Mouse (Mus musculus) hindbrain, embryonic 10.5 days (tissue): ENCODE results near the gene Apip. TPM values are rescaled to one million over a fixed set of nuclear protein-coding genes. Genes with fewer than 3 reads are reported as not detected.

Experiments
- DNase-seq: peaks from one replicate; pipeline ENCODE4 v3.0.0-alpha.2; 2017; ENCODE audit warnings: low spot score
- H3K27ac ChIP-seq: fragments of 300-500 bp; sonication (generic); 2 replicates; pipeline ENCODE4 v1.5.1; 2016; ENCODE audit warnings: mild to moderate bottlenecking, moderate library complexity
- H3K27me3 ChIP-seq: fragments of 300-500 bp; sonication (generic); 2 replicates; pipeline ENCODE4 v1.6.1; 2016; ENCODE audit warnings: mild to moderate bottlenecking; ENCODE audit not compliant: poor library complexity, insufficient read depth, severe bottlenecking
- H3K36me3 ChIP-seq: fragments of 300-500 bp; sonication (generic); 2 replicates; pipeline ENCODE4 v1.6.1; 2016; ENCODE audit warnings: mild to moderate bottlenecking, moderate library complexity
- H3K4me1 ChIP-seq: fragments of 300-500 bp; sonication (generic); replicated peaks from 2 replicates; pipeline ENCODE4 v1.6.1; 2016; ENCODE audit warnings: mild to moderate bottlenecking
- H3K4me3 ChIP-seq: fragments of 300-500 bp; sonication (generic); 2 replicates; pipeline ENCODE4 v1.5.1; 2016; ENCODE audit warnings: mild to moderate bottlenecking, moderate library complexity
- H3K9me3 ChIP-seq: fragments of 300-500 bp; sonication (generic); 2 replicates; pipeline ENCODE4 v1.6.1; 2016; ENCODE audit warnings: mild to moderate bottlenecking, moderate library complexity
- WGBS: fragments of 180-500 bp; shearing (Covaris S2); methylation state at CpG from one replicate; pipeline ENCODE4 v1.1.7; 2016; 5-methylcytosine and 5-hydroxymethylcytosine counted together
- polyA plus RNA-seq: library from polyadenylated mRNA; unstranded; fragments of >200 nt; fragmentation: Nextera tagmentation; extraction: Ambion mirVana; gene quantifications from 2 replicates; pipeline ENCODE4 v1.2.1, GENCODE M21; 2016

Apip gene
- 60.7 and 63.9 TPM in 2 replicates for polyA plus RNA-seq

DNA sequence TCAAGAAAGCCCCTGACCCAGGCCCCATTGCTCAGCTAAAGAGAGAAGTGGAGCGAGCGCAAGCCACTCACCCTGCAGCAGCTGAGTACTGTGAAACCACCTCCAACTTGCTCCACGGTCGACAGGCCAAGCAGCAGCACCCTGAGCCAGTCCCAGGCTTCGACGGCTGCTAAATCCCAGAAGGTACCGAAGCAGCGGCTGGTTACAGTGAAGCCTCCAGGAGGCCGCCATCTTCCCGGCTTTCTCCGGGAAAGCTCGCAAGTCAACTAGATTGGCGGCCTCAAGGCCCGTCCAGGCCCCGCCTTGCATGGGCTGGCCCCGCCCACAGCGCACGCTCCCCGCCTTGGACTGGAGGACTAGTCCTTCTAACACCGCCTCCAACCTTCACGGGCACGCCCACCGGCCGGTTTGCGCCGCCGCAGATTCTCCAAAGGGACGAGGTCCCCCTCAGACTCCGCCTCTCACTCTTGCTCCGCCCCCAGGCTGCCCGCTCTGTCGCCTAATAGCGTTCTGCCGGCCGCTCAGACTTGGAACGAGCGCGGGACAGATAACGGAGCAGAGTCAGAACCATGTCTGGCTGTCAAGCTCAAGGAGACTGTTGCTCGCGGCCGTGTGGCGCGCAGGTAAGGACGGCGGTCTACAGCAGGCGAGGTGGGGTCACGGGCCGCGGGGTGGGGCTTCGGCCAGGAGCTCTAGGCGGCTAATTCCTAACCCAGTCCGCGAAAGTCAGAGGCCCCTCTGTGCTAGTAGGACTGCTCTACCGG is at the start of gene Apip, which contains the start of gene Pdhx:
Gene Apip (plus strand): TSS at position 457 of the 764 bp plus-strand sequence.
Gene Pdhx (minus strand): TSS at position 295 of the 764 bp plus-strand sequence.
- H3K4me3 ChIP-seq, result peak within 1 kb of the TSS; percentile 85
- H3K4me1 ChIP-seq, result peaks cover 24% of the 10 kb centered on the region
- H3K9me3 ChIP-seq, result no peaks in the 10 kb centered on the region
- peak within 1 kb of the TSS; percentile 95 for H3K27ac ChIP-seq
- DNase-seq, result peak; percentile 100
- H3K27me3 ChIP-seq, result no peaks in the 10 kb centered on the region
- under 1% methylated on average over 55 of the region's 55 CpGs for WGBS
- H3K36me3 ChIP-seq, result 0 out of 2 replicates have a peak, but pooled peaks cover 4% of the 10 kb centered on the region

DNA sequence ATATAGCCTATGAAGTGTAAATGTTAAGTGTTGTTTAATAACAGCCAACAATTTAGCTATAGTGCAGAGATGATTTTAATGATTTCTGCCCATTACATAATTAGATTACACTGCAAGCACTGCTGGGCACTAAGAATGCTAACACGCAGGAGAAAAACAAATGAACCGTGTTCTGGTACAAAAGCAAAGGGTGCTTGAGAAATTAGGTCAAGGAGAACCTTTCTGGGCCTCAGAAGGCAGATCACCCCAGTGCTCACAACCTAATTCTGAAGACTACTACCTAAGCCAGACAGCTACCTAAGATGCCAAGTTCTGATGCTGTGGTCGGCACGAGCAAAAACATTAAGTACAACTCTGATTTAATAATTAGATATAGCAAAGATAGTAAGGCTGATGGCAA is 35.6 kb upstream of the Apip start:
- H3K27ac ChIP-seq, result no peak overlapping the region
- no peaks in the 10 kb centered on the region for H3K4me1 ChIP-seq
- WGBS, result 93% methylated on average over 4 of the region's 4 CpGs
- H3K27me3 ChIP-seq, result no peaks in the 10 kb centered on the region
- H3K36me3 ChIP-seq, result peaks cover 40% of the 10 kb centered on the region
- DNase-seq, result no peak
- no peaks in the 10 kb centered on the region for H3K9me3 ChIP-seq
- no peak overlapping the region for H3K4me3 ChIP-seq

DNA sequence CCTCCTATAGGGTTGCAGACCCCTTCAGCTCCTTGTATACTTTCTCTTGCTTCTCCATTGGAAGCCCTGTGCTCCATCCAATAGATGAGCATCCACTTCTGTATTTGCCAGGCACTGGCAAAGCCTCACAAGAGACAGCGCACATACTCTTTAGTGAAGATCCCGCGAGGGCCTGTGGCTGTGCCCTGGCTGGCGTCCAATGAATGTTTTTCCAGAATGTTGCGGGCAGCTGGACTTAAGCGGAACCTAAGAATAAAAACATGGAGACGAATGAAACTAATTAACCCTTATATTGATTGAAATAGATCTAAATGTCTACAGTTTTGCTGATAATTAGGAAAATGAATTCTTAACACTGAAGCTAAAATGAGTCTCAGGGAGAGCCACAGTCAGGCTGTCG is 32.6 kb upstream of the Apip start:
- no peak overlapping the region for H3K4me3 ChIP-seq
- 94% methylated on average over 8 of the region's 8 CpGs for WGBS
- no peaks in the 10 kb centered on the region for H3K4me1 ChIP-seq
- H3K27ac ChIP-seq, result no peak overlapping the region
- no peak for DNase-seq
- no peaks in the 10 kb centered on the region for H3K9me3 ChIP-seq
- H3K27me3 ChIP-seq, result no peaks in the 10 kb centered on the region
- H3K36me3 ChIP-seq, result peaks cover 25% of the 10 kb centered on the region

DNA sequence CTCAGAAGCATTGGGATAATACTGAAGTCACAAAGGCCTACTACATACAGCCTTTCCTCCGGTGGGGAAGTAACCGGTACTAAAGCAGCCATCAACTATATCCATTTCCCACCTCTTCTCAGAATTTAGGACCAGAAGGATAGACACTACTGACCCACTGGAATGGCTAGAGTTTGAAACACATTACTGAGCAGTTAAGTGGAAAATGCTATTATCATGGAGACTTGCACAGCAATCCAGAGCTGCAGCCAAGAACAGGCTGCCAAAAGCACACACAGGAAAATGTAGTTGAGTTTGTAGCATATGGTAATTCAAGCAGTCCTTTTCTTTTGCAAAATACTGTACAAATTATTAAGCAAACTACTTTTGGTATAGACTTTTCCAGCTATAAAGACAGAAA is 28.2 kb upstream of the Apip start:
- no peak overlapping the region for H3K27ac ChIP-seq
- no peaks in the 10 kb centered on the region for H3K4me1 ChIP-seq
- no peak for DNase-seq
- H3K9me3 ChIP-seq, result no peaks in the 10 kb centered on the region
- peaks cover 14% of the 10 kb centered on the region for H3K36me3 ChIP-seq
- no peaks in the 10 kb centered on the region for H3K27me3 ChIP-seq
- WGBS, result 88% methylated on average over 2 of the region's 2 CpGs
- H3K4me3 ChIP-seq, result no peak overlapping the region

DNA sequence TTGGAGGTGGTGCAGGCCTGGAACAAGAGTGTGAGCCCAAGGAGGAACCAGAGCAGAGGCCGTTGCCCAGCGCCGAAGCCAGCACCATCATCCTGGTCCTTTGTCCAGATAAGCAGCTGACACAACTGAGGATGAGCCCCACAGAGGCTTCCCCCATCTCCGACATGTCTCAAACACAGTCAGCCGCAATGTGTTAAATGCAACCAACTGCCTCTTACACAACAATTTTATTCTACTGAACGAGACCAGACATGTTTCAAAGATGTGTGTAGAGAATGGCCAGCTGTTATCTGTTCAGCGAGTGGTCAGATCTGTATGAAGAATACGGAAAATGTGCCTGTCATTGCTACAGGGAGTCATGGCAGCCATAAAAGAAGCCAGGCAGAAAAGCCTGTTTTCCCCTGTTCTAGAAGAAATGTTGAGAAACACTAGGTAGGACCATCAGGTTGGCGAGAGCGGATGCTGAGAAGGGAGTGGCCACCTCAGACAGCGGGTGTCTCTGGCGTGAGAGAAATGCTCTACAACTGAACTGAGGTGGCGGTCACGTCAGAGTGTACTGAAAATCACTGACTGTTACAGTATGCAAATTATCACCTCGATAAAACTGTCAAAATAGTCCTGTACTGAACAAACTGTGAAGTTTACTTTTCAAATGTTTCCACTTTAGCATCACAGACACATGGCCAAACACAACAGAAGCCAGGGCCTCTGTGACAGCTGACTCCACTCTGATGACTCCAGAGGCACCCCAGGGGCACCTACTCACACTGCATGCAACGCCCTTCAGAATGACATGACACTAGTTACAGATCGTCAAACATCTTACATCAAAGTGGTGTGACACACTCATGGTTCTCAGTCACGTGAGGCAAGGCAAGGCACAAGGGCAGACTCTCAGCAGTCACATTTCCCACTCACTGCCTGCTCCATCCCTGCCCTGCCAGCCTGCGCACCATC is 21.3 kb upstream of the Apip start:
- Histone ChIP-seq H3K4me1 (no peaks in the 10 kb centered on the region), H3K4me3 (no peak overlapping the region), H3K36me3 (peaks cover 6% of the 10 kb centered on the region; the same call in 1 of the 2 replicates), H3K9me3 (no peaks in the 10 kb centered on the region), H3K27me3 (no peaks in the 10 kb centered on the region), H3K27ac (no peak overlapping the region)
- DNase-seq, result no peak
- 88% methylated on average over 19 of the region's 19 CpGs for WGBS

DNA sequence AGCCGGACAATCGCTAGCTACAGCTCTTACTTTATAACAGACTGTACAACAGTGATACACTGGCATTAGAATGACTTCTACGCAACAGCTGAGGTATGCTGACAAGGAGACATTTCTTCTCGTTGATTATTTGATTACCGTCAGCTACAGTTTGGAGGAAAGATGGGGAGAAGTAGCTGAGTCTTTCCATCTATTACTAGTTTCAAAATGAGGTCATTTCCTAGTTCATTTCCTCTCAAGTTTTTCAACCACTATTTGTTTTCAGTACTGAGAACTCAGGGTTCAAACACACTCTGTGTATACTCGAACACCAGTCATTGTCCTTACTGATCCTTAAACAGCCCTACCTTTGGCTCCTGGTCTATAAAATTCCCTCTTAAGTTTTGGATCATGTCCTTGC is 17.7 kb upstream of the Apip start:
- 92% methylated on average over 6 of the region's 6 CpGs for WGBS
- no peak overlapping the region for H3K4me3 ChIP-seq
- peaks cover 6% of the 10 kb centered on the region; the same call in 1 of the 2 replicates for H3K36me3 ChIP-seq

DNA sequence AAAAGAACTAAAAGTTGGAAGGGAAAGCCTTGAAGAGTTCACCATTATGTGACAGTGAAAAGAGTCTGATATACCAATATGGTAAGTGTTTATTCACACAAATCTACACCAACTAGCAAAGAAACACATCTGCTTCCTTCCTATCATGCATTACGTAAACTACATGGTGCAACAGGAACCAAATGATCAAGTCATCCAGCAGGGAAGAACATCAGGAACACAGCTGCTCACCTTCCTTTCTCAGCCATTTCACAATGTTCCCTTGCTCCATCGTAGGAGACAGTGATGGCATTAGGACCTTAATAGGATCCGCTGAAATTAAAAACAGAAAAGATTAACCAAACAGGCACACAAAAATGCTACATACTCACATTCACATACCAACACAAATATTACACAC is 15.2 kb upstream of the Apip start:
- H3K27ac ChIP-seq, result no peak overlapping the region
- H3K9me3 ChIP-seq, result no peaks in the 10 kb centered on the region
- DNase-seq, result no peak
- no peaks in the 10 kb centered on the region for H3K27me3 ChIP-seq
- 0 out of 2 replicates have a peak, but pooled peaks cover 2% of the 10 kb centered on the region for H3K4me1 ChIP-seq
- peaks cover 6% of the 10 kb centered on the region; the same call in 1 of the 2 replicates for H3K36me3 ChIP-seq
- WGBS, result 93% methylated on average over 3 of the region's 3 CpGs
- H3K4me3 ChIP-seq, result no peak overlapping the region

More for the DNA sequence above, 17.7 kb upstream of the Apip start:
- Histone ChIP-seq H3K4me1 (no peaks in the 10 kb centered on the region), H3K27me3 (no peaks in the 10 kb centered on the region), H3K27ac (no peak overlapping the region), H3K9me3 (no peaks in the 10 kb centered on the region)
- DNase-seq, result no peak

DNA sequence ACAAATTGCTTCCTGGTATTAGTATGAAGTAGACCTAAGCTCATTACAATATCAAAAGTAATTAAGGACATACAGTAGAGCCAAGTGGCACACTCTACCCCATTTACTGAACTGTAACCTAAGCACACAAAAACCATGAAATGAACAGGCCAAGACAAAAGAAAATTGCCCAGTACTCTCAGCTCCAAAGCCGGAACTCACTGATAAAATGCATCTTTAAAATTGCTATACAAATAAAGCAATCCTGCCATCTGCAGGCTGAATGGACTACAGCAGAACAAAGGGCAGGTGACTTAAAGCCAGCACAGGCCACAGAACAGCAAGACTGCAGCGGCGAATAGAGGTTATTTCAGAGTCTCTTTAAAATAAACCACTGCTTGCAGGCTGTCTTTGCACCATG is 10.6 kb upstream of the Apip start:
- 51% methylated on average over 3 of the region's 3 CpGs for WGBS
- H3K36me3 ChIP-seq, result no peaks in the 10 kb centered on the region
- no peaks in the 10 kb centered on the region for H3K27me3 ChIP-seq
- no peak overlapping the region for H3K27ac ChIP-seq
- DNase-seq, result peak; percentile 12
- no peaks in the 10 kb centered on the region for H3K9me3 ChIP-seq
- H3K4me1 ChIP-seq, result 0 out of 2 replicates have a peak, but pooled peaks cover 6% of the 10 kb centered on the region
- no peak overlapping the region for H3K4me3 ChIP-seq

DNA sequence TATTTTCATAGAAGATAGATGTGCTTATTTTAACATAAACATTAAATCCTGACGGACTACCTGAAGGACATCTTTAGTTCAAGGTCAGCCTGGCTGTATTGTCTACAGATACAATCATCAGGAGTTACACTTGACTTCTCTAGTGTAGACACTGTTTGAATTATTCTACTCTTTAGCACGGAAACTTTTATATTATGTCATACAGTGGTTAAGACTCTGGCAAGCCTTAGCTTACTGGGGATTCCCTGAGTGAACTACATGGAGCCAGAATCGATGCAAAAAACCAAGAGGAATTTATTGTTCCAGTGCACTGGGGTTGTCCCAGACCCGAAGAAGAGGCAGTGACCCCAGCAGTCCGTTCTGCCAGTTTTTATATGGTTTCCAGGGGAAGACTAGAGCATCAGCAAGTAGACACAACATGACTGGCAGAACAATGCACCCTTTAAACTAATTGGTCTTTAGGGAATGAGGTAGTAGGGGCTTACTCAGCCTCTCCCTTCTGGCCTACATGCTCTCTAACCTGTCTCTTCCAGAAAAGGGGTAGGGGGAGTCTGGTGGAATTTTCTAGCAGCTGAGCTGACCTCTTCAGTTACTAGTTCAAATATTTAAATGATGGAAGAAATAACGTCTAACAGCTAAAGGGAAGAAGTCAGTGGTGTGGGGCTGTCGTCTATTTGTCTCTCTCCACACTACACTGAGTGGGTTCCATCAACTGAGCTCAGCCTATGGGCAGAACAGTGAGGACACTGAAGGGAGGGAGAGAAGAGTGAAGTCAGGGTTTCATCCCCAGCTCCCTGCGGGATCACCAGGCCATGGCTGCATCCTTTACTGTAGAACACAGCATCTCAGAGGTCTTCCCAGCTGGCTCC is 6.6 kb upstream of the Apip start:
- WGBS, result 88% methylated on average over 8 of the region's 8 CpGs
- DNase-seq, result no peak

DNA sequence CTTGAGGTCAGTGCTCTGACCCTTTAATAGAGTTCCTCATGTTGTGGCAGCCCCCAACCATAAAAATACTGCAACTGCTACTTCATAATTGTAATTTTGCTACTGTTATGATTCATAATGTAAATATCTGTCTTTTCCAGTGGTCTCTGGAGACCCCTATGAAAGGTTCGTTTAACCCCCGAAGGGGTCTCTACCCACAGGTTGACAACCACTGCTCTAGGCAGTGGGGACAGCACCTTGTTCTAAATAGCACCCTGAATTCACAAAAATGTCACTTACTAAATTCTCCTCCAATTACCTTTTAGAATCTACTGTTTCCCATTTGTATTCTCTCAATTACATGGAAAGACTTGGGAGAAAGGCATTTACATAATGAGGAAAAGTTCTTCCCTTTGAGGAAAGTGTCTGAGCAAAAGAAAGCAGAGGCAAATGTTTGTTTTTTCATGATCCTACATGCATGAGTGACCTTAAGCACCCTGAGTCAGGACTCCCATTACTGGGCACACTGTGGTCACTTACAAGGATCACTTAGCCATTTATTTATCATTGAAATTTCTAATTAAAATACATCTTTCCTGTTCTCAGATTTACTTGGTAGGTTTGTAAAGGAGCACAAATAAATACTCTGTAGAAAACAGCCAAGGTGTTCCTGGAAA is 5.8 kb upstream of the Apip start:
- Histone ChIP-seq H3K4me3 (no peak overlapping the region), H3K27me3 (no peaks in the 10 kb centered on the region), H3K4me1 (peaks cover 21% of the 10 kb centered on the region), H3K27ac (no peak overlapping the region), H3K9me3 (no peaks in the 10 kb centered on the region), H3K36me3 (no peaks in the 10 kb centered on the region)
- DNase-seq, result no peak
- 98% methylated on average over 2 of the region's 2 CpGs for WGBS

More for the DNA sequence above, 6.6 kb upstream of the Apip start:
- no peak overlapping the region for H3K4me3 ChIP-seq
- no peaks in the 10 kb centered on the region for H3K9me3 ChIP-seq
- H3K36me3 ChIP-seq, result no peaks in the 10 kb centered on the region
- no peak overlapping the region for H3K27ac ChIP-seq
- H3K4me1 ChIP-seq, result peaks cover 14% of the 10 kb centered on the region
- H3K27me3 ChIP-seq, result no peaks in the 10 kb centered on the region

DNA sequence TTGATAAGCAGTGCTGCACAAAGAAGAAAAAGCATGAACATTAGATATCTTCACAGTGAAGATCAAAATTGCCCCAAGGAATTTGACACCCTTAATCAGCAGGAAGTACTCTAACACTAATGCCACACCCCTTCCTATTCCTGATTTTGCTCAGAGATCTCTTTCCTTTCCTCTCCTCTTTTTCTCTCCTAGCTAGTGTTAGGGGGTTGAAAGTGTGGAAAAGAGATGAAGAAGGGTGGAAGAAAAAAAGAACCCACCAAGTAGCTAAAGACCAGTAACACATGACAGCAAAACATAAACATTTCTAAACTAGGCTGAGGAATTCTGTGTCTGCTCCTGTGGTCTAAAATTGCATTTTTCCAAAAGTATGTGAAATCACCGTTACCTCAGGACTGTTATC is 4.9 kb upstream of the Apip start:
- Histone ChIP-seq H3K27me3 (no peaks in the 10 kb centered on the region), H3K4me1 (peaks cover 20% of the 10 kb centered on the region), H3K27ac (no peak overlapping the region), H3K4me3 (no peak overlapping the region), H3K36me3 (no peaks in the 10 kb centered on the region), H3K9me3 (no peaks in the 10 kb centered on the region)
- DNase-seq, result no peak
- 90% methylated on average over 1 of the region's 1 CpGs for WGBS
